Mouse (Mus musculus) cortical plate, adult 2 months (tissue): ENCODE measurements around the gene Hpcal1. TPM values are rescaled to one million over a fixed set of nuclear protein-coding genes. Genes with fewer than 3 reads are reported as not detected.

Experiments
- H3K27ac ChIP-seq: fragments of 200-500 bp; 2 replicates; pipeline ENCODE4 v1.5.1; 2012; ENCODE audit warnings: low read length, control low read depth, inconsistent platforms; ENCODE audit not compliant: insufficient read depth
- H3K4me1 ChIP-seq: fragments of 200-500 bp; 2 replicates; pipeline ENCODE4 v1.6.1; 2011; ENCODE audit warnings: low read length; ENCODE audit not compliant: control insufficient read depth, insufficient read depth
- H3K4me3 ChIP-seq: fragments of 200-500 bp; 2 replicates; pipeline ENCODE4 v1.5.1; 2011; ENCODE audit warnings: mild to moderate bottlenecking, low read length, control low read depth; ENCODE audit not compliant: insufficient read depth
- CTCF ChIP-seq: fragments of 200-500 bp; IDR thresholded peaks from 2 replicates; pipeline ENCODE4 v1.5.1; 2011; ENCODE audit warnings: mild to moderate bottlenecking, control low read depth, low read length; ENCODE audit not compliant: insufficient read depth; ENCODE audit errors: extremely low read depth
- POLR2A ChIP-seq: fragments of 200-500 bp; IDR thresholded peaks from 2 replicates; pipeline ENCODE4 v1.6.1; 2011; ENCODE audit warnings: mild to moderate bottlenecking, low read length, control low read depth; ENCODE audit not compliant: insufficient read depth; ENCODE audit errors: extremely low read depth
- polyA plus RNA-seq: library from polyadenylated mRNA; depleted of rRNA; stranded (reverse); fragments of >200 nt; gene quantifications from 2 replicates; pipeline ENCODE4 v1.2.3, GENCODE M21; 2012

The Hpcal1 gene
- polyA plus RNA-seq, 1 experiment, result 71.1 TPM

- TF ChIP-seq CTCF (no peak), POLR2A (no peak)
- Histone ChIP-seq H3K4me1 (peaks cover 4% of the 10 kb centered on the region; the same call in 1 of the 2 replicates), H3K27ac (no peak overlapping the region), H3K4me3 (no peak overlapping the region)
Measured at GRCm38 (mm10) chr12:17747191-17748154, 56.8 kb downstream of the Hpcal1 start.

GRCm38 (mm10) chr12:17748155-17748529, 57.5 kb downstream of the Hpcal1 start:
- no peak for TF ChIP-seq CTCF
- no peak for TF ChIP-seq POLR2A
- H3K4me3 ChIP-seq, result no peak overlapping the region
- peaks cover 4% of the 10 kb centered on the region; the same call in 1 of the 2 replicates for H3K4me1 ChIP-seq
- no peak overlapping the region for H3K27ac ChIP-seq

- no peak overlapping the region for H3K4me3 ChIP-seq
- H3K4me1 ChIP-seq, result peaks cover 4% of the 10 kb centered on the region; the same call in 1 of the 2 replicates
- H3K27ac ChIP-seq, result no peak overlapping the region
- no peak for TF ChIP-seq POLR2A
- TF ChIP-seq CTCF, result no peak
Measured at GRCm38 (mm10) chr12:17749784-17750183, 59.1 kb downstream of the Hpcal1 start.

GRCm38 (mm10) chr12:17750500-17750899, 59.8 kb downstream of the Hpcal1 start:
- TF ChIP-seq CTCF (no peak), POLR2A (no peak)
- Histone ChIP-seq H3K4me3 (no peak overlapping the region), H3K27ac (no peak overlapping the region), H3K4me1 (peaks cover 4% of the 10 kb centered on the region; the same call in 1 of the 2 replicates)

DNA sequence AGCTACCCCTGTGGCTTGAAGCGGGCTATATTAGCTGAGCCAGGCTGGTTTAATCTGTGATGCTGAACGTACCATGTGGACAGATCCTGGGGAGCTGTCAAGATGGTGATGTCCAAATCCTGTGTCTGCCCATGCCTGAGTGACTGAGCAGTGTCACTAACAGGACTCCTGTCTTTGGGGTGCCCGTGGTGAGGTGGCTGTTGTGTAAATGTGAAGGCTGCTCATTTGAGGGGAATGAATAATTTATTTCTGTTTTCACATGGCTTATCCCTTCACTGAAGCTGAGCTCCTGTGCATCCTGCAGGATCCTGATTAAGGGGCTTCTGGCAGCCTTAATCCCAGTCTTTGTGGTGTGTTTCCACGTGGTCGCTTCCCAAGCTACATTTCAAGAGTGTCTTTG, 62.2 kb downstream of the Hpcal1 start:
- Histone ChIP-seq H3K4me3 (no peak overlapping the region), H3K4me1 (peaks cover 2% of the 10 kb centered on the region; the same call in 1 of the 2 replicates), H3K27ac (no peak overlapping the region)
- TF ChIP-seq POLR2A, result no peak
- no peak for TF ChIP-seq CTCF

DNA sequence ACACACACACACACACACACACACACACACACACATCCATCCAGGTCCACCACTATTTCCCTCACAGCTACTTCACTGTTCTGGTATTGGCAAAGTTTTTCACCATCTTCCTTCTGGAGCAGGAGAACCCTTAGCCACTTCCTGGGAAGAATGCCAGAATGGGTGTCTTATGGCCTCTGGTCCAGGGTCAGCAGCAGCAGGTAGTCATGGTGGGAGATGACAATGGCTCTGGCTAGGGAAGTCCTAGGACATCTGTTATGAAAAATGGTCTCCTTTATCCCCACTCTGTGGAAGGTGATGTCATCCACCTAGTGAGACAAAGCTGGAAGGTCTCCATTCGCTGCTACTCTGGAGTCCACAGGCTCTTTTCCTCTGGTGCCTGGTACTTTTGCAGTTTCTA, 64.1 kb downstream of the Hpcal1 start:
- Histone ChIP-seq H3K27ac (no peak overlapping the region), H3K4me3 (no peak overlapping the region), H3K4me1 (no peaks in the 10 kb centered on the region)
- TF ChIP-seq CTCF (no peak), POLR2A (no peak)

DNA sequence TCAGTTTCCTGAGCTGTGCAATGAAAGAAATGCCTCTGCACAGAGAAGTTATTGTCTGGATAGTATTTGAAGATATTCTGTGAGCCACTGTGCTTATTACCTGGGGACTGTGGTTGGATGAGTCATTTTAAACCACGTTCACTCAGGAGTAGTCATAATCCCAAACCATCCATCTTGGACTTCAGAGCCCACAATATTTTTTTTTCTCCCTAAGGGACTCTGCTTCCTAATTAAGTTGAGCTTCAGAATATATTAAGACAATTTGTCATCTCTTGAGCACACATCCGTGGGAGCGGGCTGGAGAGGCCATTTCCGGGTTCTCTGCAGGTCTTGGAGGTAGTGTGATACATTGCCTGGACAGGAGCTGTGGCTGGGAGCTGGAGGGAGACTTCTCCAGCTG, 66.2 kb downstream of the Hpcal1 start:
- TF ChIP-seq POLR2A (no peak), CTCF (no peak)
- Histone ChIP-seq H3K4me1 (no peaks in the 10 kb centered on the region), H3K4me3 (no peak overlapping the region), H3K27ac (no peak overlapping the region)

DNA sequence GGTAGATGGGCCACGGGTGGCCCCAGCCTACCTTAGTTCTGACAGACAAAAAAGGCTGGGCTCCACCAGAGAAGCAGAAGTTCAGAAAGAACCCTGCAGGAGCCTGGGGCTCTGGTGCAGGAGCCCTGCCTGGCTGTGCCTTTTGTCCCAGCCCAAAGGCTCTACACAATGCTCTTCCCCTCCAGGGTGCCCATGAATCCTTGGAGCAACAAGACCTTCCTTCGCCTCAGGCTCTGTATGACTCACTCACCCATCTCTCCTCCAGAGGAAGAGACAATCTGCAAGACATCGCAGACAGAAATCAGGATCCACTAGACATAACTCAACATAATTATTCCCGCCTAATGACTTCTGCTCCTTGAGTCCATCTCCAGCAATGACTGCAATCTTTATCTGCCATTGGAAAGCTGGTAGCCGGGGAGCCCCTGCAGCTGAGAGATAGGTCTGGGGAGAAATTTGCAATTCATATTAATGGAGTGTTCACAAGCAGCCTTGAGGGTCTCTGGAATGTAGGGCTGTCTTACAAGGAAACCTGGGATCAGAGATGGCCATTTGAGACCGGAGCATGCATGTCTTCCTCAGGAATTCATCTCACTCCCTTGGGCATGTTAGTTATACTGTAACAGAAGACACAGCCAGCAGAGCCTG, 71.8 kb downstream of the Hpcal1 start:
- TF ChIP-seq CTCF (no peak), POLR2A (no peak)
- no peak overlapping the region for H3K27ac ChIP-seq
- H3K4me1 ChIP-seq, result no peaks in the 10 kb centered on the region
- no peak overlapping the region for H3K4me3 ChIP-seq

DNA sequence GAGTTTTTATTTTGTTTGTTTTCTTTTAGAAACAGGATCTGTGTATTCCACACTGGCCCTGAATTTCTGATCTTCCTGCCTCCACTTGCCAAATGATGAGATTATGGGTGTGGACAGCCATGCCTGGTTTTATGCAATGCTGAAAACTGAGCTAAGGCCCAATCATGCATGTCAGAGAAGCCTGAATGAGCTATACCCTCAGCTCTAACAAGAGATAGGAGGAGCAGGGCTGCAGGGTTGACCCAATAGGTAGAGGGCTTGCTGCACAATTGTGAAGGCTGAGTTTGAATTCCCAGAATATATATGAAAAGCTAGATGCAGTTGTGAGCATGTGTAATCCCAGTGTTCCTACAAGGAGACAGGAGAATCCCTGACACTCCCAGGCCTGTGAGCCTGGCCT, 72.4 kb downstream of the Hpcal1 start:
- H3K27ac ChIP-seq, result no peak overlapping the region
- no peak overlapping the region for H3K4me3 ChIP-seq
- no peaks in the 10 kb centered on the region for H3K4me1 ChIP-seq
- TF ChIP-seq POLR2A (no peak), CTCF (no peak)
